Mouse (Mus musculus) forebrain, embryonic 16.5 days (tissue): Measurements from ENCODE around the gene Il10rb. TPM values are rescaled to one million over a fixed set of nuclear protein-coding genes. Genes with fewer than 3 reads are reported as not detected.
"Not testable (repeated sequence)": the region's sequence is repeated elsewhere in the genome, so short reads cannot be mapped to it uniquely, and the experiment has no call there.

Experiments used
- ATAC-seq: fragments of 200-750 bp; cut with Nextera tagmentation; 2 replicates; pipeline ENCODE4 v1.8.0; 2017; ENCODE audit warnings: mild to moderate bottlenecking, moderate library complexity
- H3K27ac ChIP-seq: fragments of 300-500 bp; sonication (generic); 2 replicates; pipeline ENCODE4 v1.5.1; 2014; ENCODE audit warnings: low read length, control low read depth
- H3K27me3 ChIP-seq: fragments of 300-500 bp; sonication (generic); replicated peaks from 2 replicates; pipeline ENCODE4 v1.6.1; 2014; ENCODE audit warnings: low read length; ENCODE audit not compliant: control insufficient read depth, insufficient read depth
- H3K36me3 ChIP-seq: fragments of 300-500 bp; sonication (generic); 2 replicates; pipeline ENCODE4 v1.6.1; 2014; ENCODE audit not compliant: control insufficient read depth, insufficient read depth
- H3K4me1 ChIP-seq: fragments of 300-500 bp; sonication (generic); replicated peaks from 2 replicates; pipeline ENCODE4 v1.6.1; 2014; ENCODE audit warnings: low read length; ENCODE audit not compliant: control insufficient read depth, insufficient read depth
- H3K4me2 ChIP-seq: fragments of 300-500 bp; sonication (generic); 2 replicates; pipeline ENCODE4 v1.6.1; 2014; ENCODE audit warnings: mild to moderate bottlenecking, low read length, control low read depth
- H3K4me3 ChIP-seq: fragments of 300-500 bp; sonication (generic); replicated peaks from 2 replicates; pipeline ENCODE4 v1.5.1; 2014; ENCODE audit warnings: mild to moderate bottlenecking, low read length, control low read depth
- H3K9ac ChIP-seq: fragments of 300-500 bp; sonication (generic); replicated peaks from 2 replicates; pipeline ENCODE4 v1.6.1; 2014; ENCODE audit warnings: low read depth, low read length, control low read depth
- H3K9me3 ChIP-seq: fragments of 300-500 bp; sonication (generic); 2 replicates; pipeline ENCODE4 v1.6.1; 2016; ENCODE audit warnings: low read length; ENCODE audit not compliant: control insufficient read depth
- WGBS: fragments of 180-500 bp; shearing (Covaris S2); extraction: QIAGEN DNeasy Blood & Tissue Kit; methylation state at CpG from one replicate; pipeline ENCODE4 v1.1.7; 2014; 5-methylcytosine and 5-hydroxymethylcytosine counted together
- polyA plus RNA-seq: library from polyadenylated mRNA; unstranded; fragments of >200 nt; fragmentation: Nextera tagmentation; extraction: Ambion mirVana; gene quantifications from 2 replicates; pipeline ENCODE4 v1.2.1, GENCODE M21; 2015

The Il10rb gene
- polyA plus RNA-seq, 1 experiment from 2014 or later, result 8.9 TPM

DNA sequence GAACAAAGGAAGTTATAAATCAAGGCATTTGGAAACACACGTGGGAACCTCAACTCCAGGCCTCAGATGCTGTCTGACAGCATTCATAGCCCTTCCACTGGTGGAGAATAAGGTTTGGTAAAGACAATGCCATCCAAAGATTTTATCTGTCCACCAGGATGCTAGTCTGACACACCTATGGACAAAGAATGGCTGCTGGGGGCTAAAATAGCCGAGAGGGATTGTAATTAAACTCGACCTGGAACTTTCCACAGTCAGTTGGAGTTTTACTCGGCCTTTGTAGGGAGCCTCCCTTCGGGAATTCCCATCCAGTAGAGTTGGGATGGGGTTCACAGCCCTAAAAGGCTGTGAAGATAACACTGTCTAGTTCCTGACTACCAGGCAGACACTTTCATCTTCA is 21.5 kb downstream of the Il10rb start:
- Histone ChIP-seq H3K4me3 (no peak overlapping the region), H3K27me3 (no peaks in the 10 kb centered on the region), H3K4me2 (no peak overlapping the region), H3K36me3 (no peaks in the 10 kb centered on the region), H3K27ac (no peak overlapping the region), H3K9me3 (no peaks in the 10 kb centered on the region), H3K4me1 (no peaks in the 10 kb centered on the region), H3K9ac (no peak overlapping the region)
- ATAC-seq, result no peak
- 82% methylated on average over 5 of the region's 5 CpGs for WGBS

DNA sequence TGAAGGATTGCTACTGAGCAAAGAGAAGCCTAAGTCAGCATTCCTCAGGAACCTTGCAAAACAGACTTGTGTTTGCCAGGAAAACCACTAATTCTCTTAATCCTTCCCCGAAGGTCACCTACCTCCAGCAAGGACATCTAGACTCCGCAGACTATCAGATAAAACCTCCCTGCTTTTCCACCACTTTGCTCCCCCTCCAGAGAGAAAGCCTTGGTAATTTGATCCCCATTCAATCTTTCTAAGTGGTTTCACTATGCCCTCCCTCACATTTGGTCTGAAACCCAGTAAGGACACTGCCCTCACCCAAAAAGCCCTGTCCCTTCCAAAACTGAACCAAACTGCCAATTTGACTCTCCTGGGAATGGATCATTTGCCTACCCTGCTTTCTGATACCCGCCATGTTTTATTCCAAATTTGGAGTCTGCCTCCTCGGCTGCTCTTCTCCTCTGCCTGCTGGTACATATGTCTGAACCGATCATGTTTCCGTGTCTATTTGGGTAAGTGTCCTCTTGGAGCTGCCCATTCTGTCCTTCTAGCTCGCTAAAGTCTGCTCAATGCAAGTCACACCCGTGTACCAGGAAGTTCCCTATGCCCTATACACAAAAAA is 22.4 kb downstream of the Il10rb start:
- no peak overlapping the region for H3K27ac ChIP-seq
- WGBS, result 82% methylated on average over 8 of the region's 8 CpGs
- no peak for ATAC-seq
- no peak overlapping the region for H3K9ac ChIP-seq
- no peaks in the 10 kb centered on the region for H3K27me3 ChIP-seq
- H3K4me3 ChIP-seq, result no peak overlapping the region
- H3K4me1 ChIP-seq, result no peaks in the 10 kb centered on the region
- H3K9me3 ChIP-seq, result no peaks in the 10 kb centered on the region
- no peak overlapping the region for H3K4me2 ChIP-seq
- no peaks in the 10 kb centered on the region for H3K36me3 ChIP-seq

DNA sequence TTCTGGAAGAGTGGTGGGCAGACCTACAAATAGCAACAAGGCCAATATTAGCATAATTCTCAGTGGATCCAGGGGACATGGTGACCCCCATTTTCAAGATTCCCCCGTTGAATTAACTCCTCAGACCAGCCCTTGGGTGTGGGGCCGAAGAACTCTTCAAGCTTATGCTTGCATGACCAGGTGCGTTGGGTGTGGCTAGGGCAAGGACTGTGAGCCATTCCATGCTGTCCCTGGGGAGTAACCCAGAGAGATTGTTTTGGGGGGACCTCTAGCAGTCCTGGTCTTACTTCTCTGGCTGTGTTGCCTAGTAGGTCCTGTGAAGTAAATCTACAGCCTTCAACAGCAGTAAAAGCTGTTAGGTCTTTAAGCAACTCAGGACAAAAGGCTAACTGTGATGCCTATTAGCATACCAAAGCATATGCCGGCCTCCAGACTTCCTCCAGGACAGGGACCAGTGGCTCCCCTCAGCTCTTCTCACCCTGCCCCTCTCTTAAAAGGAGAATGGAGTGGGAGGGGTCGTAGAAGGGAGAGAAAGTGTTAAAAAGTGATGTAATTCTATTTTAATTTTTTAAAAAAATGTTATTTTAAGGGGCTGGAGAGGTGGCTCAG is 26.9 kb downstream of the Il10rb start:
- Histone ChIP-seq H3K27ac (no peak overlapping the region), H3K27me3 (no peaks in the 10 kb centered on the region), H3K36me3 (no peaks in the 10 kb centered on the region), H3K4me1 (no peaks in the 10 kb centered on the region), H3K4me2 (no peak overlapping the region), H3K9me3 (no peaks in the 10 kb centered on the region), H3K9ac (no peak overlapping the region), H3K4me3 (no peak overlapping the region)
- no peak for ATAC-seq
- 35% methylated on average over 5 of the region's 5 CpGs for WGBS

DNA sequence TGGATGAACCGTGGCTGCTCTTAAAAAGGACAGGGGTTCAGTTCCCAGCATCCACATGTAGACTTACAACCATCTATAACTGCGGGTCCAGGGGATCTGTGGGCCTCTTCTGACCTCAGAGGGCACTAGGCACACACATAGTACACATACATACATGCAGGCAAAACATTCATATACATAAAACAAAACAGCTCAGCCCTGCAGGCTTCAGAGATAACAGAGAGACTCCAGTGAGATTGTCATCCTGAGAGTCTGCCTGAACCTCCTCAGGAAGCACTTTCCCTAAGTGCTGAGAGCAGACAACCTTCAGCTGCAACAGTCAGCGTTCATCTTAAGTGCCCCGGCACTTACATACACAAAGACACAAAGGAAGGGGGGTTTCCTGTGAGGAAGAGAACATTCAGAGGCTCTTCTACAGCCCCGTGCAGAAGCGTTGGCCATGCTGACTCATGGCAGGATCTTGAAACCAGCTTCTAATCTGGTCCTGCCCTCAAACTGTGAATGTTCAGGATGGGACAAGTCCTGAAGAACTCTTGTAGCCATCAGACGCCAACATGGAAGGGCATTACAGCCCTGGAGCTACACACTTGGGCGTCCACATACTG is 27.5 kb downstream of the Il10rb start:
- WGBS, result 69% methylated on average over 8 of the region's 8 CpGs
- Histone ChIP-seq H3K9me3 (no peaks in the 10 kb centered on the region), H3K4me1 (no peaks in the 10 kb centered on the region), H3K9ac (no peak overlapping the region), H3K4me3 (no peak overlapping the region), H3K27me3 (no peaks in the 10 kb centered on the region), H3K4me2 (no peak overlapping the region), H3K27ac (no peak overlapping the region), H3K36me3 (no peaks in the 10 kb centered on the region)
- ATAC-seq, result no peak

DNA sequence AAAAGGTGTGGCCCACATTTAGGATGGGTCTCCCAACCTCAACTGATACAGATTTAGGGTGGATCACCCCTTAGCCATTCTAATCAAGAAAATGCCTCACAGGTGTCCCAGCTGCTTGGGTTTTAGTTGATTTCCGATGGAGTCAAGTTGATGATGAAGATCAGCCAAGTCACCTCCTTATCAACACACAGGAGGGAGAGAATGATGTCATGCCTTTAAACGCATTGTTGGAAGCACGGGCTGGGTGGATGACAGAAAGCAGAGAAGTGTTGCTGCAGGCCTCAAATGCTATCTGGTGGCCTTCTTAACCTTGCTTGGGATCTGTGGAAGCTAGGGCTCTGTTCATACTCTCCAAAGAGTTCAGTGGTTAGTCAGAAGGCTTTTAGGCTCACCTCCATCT is 28.2 kb downstream of the Il10rb start:
- Histone ChIP-seq H3K9ac (no peak overlapping the region), H3K9me3 (no peaks in the 10 kb centered on the region), H3K27ac (no peak overlapping the region), H3K4me2 (no peak overlapping the region), H3K4me3 (no peak overlapping the region), H3K36me3 (no peaks in the 10 kb centered on the region), H3K4me1 (no peaks in the 10 kb centered on the region), H3K27me3 (no peaks in the 10 kb centered on the region)
- WGBS, result 94% methylated on average over 3 of the region's 3 CpGs
- no peak for ATAC-seq

DNA sequence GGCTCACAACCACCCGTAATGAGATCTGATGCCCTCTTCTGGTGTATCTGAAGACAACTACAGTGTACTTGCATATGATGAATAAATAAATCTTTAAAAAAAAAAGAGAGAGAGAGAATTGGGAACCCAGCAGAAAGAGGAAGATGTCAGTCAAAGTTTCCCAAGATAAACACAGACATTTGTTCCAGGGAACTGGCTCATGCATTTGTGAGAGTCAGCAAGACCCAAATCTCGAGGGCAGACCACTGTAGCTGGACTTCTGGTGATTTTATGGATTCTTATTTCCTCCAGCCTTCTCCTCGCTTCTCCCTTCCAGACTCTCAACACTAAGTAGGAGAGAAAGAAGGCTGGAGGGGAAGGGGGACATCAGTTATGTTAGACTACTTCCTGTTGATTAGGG is 32.1 kb downstream of the Il10rb start:
- Histone ChIP-seq H3K9me3 (no peaks in the 10 kb centered on the region), H3K9ac (no peak overlapping the region), H3K4me2 (no peak overlapping the region), H3K4me1 (no peaks in the 10 kb centered on the region), H3K27ac (no peak overlapping the region), H3K36me3 (no peaks in the 10 kb centered on the region), H3K4me3 (no peak overlapping the region), H3K27me3 (no peaks in the 10 kb centered on the region)
- WGBS, result 69% methylated on average over 3 of the region's 3 CpGs
- no peak for ATAC-seq

DNA sequence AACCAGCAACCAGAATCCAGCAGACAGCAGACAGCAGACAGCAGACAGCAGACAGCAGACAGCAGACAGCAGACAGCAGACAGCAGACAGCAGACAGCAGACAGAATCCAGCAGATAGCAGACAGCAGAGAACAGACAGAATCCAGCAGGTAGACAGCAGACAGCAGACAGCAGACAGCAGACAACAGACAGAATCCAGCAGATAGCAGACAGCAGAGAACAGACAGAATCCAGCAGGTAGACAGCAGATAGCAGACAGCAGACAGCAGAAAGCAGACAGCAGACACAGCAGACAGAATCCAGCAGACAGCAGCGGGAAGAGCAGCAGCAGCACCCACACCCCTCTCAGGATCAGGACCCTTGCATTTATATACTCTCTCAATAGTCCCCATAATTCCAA is 32.6 kb downstream of the Il10rb start:
- H3K9me3 ChIP-seq, ATAC-seq, H3K4me2 ChIP-seq, H3K9ac ChIP-seq, H3K27ac ChIP-seq, H3K36me3 ChIP-seq, H3K27me3 ChIP-seq, H3K4me1 ChIP-seq, H3K4me3 ChIP-seq: not testable (repeated sequence)
- WGBS, result 72% methylated on average over 1 of the region's 1 CpGs

DNA sequence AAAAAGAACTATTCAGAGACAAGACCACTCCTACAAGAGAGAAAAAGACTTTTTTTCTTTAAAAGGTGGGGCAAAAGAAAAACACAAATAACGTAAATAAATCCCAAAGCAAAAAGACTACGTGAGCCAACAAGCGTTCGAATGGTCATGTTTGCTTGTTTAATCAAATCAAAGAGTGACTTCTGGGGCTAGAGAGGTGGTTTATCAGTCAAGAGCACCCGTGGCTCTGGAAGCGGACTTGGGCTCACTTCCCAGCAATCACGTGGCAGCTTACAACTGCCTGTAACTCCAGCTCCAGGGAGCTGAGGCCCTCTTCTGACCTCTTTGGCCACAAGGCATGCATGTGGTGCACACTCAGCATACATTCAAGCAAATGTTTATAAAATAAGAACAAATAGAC is 35.4 kb downstream of the Il10rb start:
- Histone ChIP-seq H3K4me1 (no peaks in the 10 kb centered on the region), H3K36me3 (no peaks in the 10 kb centered on the region), H3K4me2 (no peak overlapping the region), H3K9me3 (no peaks in the 10 kb centered on the region), H3K27me3 (no peaks in the 10 kb centered on the region), H3K9ac (no peak overlapping the region), H3K27ac (no peak overlapping the region), H3K4me3 (no peak overlapping the region)
- ATAC-seq, result no peak
- WGBS, result 69% methylated on average over 7 of the region's 7 CpGs

DNA sequence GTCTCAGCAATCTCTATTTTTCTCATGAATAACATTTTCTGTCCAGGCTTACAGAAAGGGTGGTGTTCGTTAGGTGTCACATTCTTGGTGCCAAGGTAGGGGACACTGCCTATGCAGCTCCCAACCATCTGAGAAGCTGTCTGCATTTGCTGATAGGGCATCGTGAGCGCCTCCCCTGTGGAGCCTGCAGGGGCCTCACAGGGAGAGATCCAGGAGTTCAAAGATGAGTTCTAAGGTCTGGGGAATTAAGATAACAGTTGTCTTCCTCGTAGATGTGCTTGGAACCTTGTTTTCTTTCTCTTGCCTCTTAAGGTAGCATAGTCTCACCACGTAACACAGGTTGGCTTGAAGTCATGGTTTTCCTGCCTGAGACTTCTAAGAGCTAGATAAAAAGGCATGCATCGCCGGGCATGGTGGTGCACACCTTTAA is 35.9 kb downstream of the Il10rb start:
- no peak overlapping the region for H3K4me2 ChIP-seq
- no peaks in the 10 kb centered on the region for H3K4me1 ChIP-seq
- no peaks in the 10 kb centered on the region for H3K9me3 ChIP-seq
- H3K36me3 ChIP-seq, result no peaks in the 10 kb centered on the region
- H3K27ac ChIP-seq, result no peak overlapping the region
- no peak for ATAC-seq
- H3K9ac ChIP-seq, result no peak overlapping the region
- H3K4me3 ChIP-seq, result no peak overlapping the region
- no peaks in the 10 kb centered on the region for H3K27me3 ChIP-seq
- WGBS, result 83% methylated on average over 7 of the region's 7 CpGs
